Mouse (Mus musculus): Measurements from ENCODE around the gene Vmn2r82. TPM values are rescaled to one million over a fixed set of nuclear protein-coding genes. Genes with fewer than 3 reads are reported as not detected.
"Not testable (repeated sequence)": the region's sequence is repeated elsewhere in the genome, so short reads cannot be mapped to it uniquely, and the experiment has no call there.

The Vmn2r82 gene
- total and polyA plus RNA-seq, 3 experiments: not detected

DNA sequence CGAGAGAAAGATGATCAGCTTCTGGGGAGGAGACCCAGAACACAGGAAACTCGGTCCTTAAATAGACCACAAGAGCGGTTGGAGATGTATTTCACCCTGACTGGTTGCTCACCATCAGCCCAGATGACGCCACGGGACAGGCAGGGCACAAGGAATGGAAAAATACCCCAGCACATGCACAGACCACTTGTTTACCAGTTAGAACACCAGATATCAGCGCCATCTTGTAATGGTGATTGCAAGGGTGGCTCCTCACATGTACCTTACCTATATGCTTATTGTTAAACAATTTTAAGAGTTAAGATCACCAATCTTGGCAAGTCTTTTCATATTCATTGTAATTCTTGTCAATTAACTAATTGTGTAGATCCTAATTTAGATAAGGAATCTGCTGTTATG is 61.5 kb downstream of the Vmn2r82 start:
- H3K9ac ChIP-seq (ENCODE audit: insufficient read depth, low read depth); H3K79me2 ChIP-seq (replicated peaks; ENCODE audit: control insufficient read depth, extremely low read depth, insufficient read depth, poor library complexity, severe bottlenecking); H3K36me3 ChIP-seq (replicated peaks in 1 of 2; ENCODE audit: control insufficient read depth in 1 of 2, insufficient read depth in 1 of 2, low read length in 1 of 2); H3K4me1 ChIP-seq (ENCODE audit: control insufficient read depth in 1 of 2, insufficient read depth in 2 of 2); H3K27me3 ChIP-seq (replicated peaks); dilution Hi-C loops (cut with MboI; ENCODE audit: extremely low pct_ligation_motif_present, extremely low pct_unique_long_range_greater_than_20kb, low sequenced_read_pairs): not testable (repeated sequence)
- 0 out of 2 replicates have a peak, but pooled peaks have one; percentile 48 for TF ChIP-seq TBP (conservative IDR thresholded peaks at IDR 0.05; ENCODE audit: low read depth, low read length)
- in situ Hi-C loops (cut with MboI; ENCODE audit: low pct_ligation_motif_present, low pct_unique_long_range_greater_than_20kb, low sequenced_read_pairs): loop anchor here (25.0 kb wide), 1 partner anchor 95 kb away; no protein-coding TSS in a partner anchor
- Histone ChIP-seq H3K9me3 (replicated peaks; ENCODE audit: low read length) (peaks cover 14% of the 10 kb centered on the region), H3K27ac (ENCODE audit: insufficient read depth, low read depth) (peak overlapping the region; percentile 72), H3K4me3 (replicated peaks in 1 of 3; ENCODE audit: low read depth in 2 of 3, low read length in 2 of 3, poor library complexity in 1 of 3) (peak overlapping the region; percentile 55 to 60 (median 55)), H3K4me2 (ENCODE audit: insufficient read depth, low read depth, poor library complexity, severe bottlenecking) (peak overlapping the region; percentile 43; the same call in 1 of the 2 replicates)
- peak; percentile 54 for DNase-seq (ENCODE audit: extremely low read depth)

DNA sequence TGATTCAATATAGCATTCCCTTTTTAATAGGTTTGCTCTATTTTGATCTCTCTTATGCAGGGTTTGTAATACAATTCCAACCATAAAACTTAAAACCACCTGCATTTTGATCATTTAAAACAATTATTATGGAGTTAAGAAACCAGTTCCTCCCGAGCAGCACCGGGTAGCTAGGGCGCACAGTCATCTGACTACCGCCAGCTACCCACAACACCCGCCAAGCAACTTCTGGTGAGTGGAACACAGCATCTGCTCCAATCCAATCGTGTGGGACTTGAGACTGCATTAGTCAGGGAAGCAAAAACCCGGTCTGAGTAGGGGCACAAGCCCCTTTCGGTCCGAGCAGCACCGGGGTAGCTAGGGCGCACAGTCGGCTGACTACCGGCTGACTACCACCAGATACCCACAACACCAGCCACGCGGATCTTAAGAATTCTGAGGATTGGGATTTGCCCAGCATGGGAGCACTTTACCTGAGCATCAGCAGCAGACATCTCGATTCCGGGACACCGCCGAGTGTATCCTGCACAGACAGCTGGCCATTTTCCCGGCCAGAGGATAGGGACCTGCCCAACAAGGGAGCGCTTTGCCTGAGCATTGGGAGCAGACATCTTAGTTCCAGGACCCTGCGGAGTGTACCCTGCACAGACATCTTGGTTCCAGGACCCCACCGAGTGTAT is 79.0 kb downstream of the Vmn2r82 start:
- in situ Hi-C loops (cut with MboI; ENCODE audit: low pct_ligation_motif_present, low pct_unique_long_range_greater_than_20kb, low sequenced_read_pairs); dilution Hi-C loops (cut with MboI; ENCODE audit: extremely low pct_ligation_motif_present, extremely low pct_unique_long_range_greater_than_20kb, low sequenced_read_pairs); H3K4me1 ChIP-seq (ENCODE audit: control insufficient read depth in 1 of 2, insufficient read depth in 2 of 2); H3K9me3 ChIP-seq (replicated peaks; ENCODE audit: low read length); H3K9ac ChIP-seq (ENCODE audit: insufficient read depth, low read depth); H3K27ac ChIP-seq (ENCODE audit: insufficient read depth, low read depth); H3K27me3 ChIP-seq (replicated peaks); H3K4me2 ChIP-seq (ENCODE audit: insufficient read depth, low read depth, poor library complexity, severe bottlenecking); H3K36me3 ChIP-seq (replicated peaks in 1 of 2; ENCODE audit: control insufficient read depth in 1 of 2, insufficient read depth in 1 of 2, low read length in 1 of 2); H3K79me2 ChIP-seq (replicated peaks; ENCODE audit: control insufficient read depth, extremely low read depth, insufficient read depth, poor library complexity, severe bottlenecking); H3K4me3 ChIP-seq (replicated peaks in 1 of 3; ENCODE audit: low read depth in 2 of 3, low read length in 2 of 3, poor library complexity in 1 of 3); DNase-seq (ENCODE audit: extremely low read depth): not testable (repeated sequence)

Other genes with a start within 250 kb of the Vmn2r82 start
- not detected in 2 replicates for gene Vmn2r80, start 207.8 kb upstream of the Vmn2r82 start, total RNA-seq (2012; rRNA removed)
- not detected in 2 replicates for gene Vmn2r80, start 207.8 kb upstream of the Vmn2r82 start, total RNA-seq (2014; rRNA removed)
- gene Vmn2r80, start 207.8 kb upstream of the Vmn2r82 start, polyA plus RNA-seq (2012; ENCODE audit: insufficient read length, low read depth): not detected in 2 replicates
- gene Vmn2r81, start 108.8 kb upstream of the Vmn2r82 start, total RNA-seq (2012; rRNA removed): not detected in 2 replicates
- gene Vmn2r81, start 108.8 kb upstream of the Vmn2r82 start, total RNA-seq (2014; rRNA removed): not detected in 2 replicates
- not detected in 2 replicates for gene Vmn2r81, start 108.8 kb upstream of the Vmn2r82 start, polyA plus RNA-seq (2012; ENCODE audit: insufficient read length, low read depth)
- not detected in 2 replicates for gene Vmn2r83, start 112.2 kb downstream of the Vmn2r82 start, total RNA-seq (2012; rRNA removed)
- gene Vmn2r83, start 112.2 kb downstream of the Vmn2r82 start, total RNA-seq (2014; rRNA removed): not detected in 2 replicates
- not detected in 2 replicates for gene Vmn2r83, start 112.2 kb downstream of the Vmn2r82 start, polyA plus RNA-seq (2012; ENCODE audit: insufficient read length, low read depth)
- gene Plpp2, start 177.3 kb downstream of the Vmn2r82 start, total RNA-seq (2012; rRNA removed): 11.8 and 19.3 TPM in 2 replicates
- gene Plpp2, start 177.3 kb downstream of the Vmn2r82 start, total RNA-seq (2014; rRNA removed): 10.6 and 11.5 TPM in 2 replicates
- 13.9 and 14.5 TPM in 2 replicates for gene Plpp2, start 177.3 kb downstream of the Vmn2r82 start, polyA plus RNA-seq (2012; ENCODE audit: insufficient read length, low read depth)
- 26.7 and 27.8 TPM in 2 replicates for gene Mier2, start 198.7 kb downstream of the Vmn2r82 start, total RNA-seq (2012; rRNA removed)
- gene Mier2, start 198.7 kb downstream of the Vmn2r82 start, total RNA-seq (2014; rRNA removed): 20.7 and 22.4 TPM in 2 replicates
- gene Mier2, start 198.7 kb downstream of the Vmn2r82 start, polyA plus RNA-seq (2012; ENCODE audit: insufficient read length, low read depth): 25.5 and 30.2 TPM in 2 replicates
- not detected in 2 replicates for gene Theg, start 230.8 kb downstream of the Vmn2r82 start, total RNA-seq (2012; rRNA removed)
- not detected in 2 replicates for gene Theg, start 230.8 kb downstream of the Vmn2r82 start, total RNA-seq (2014; rRNA removed)
- not detected in 2 replicates for gene Theg, start 230.8 kb downstream of the Vmn2r82 start, polyA plus RNA-seq (2012; ENCODE audit: insufficient read length, low read depth)

All from CH12.LX (cell line).